Mouse (Mus musculus): ENCODE results near the gene Rab11b. TPM values are rescaled to one million over a fixed set of nuclear protein-coding genes. Genes with fewer than 3 reads are reported as not detected.

Rab11b gene
- polyA plus RNA-seq, 1 experiment from 2014 or later, result 117 TPM

GRCm38 (mm10) chr17:33714779-33715178 lies 45.6 kb downstream of the Rab11b start:
- 16% methylated on average over 1 of the region's 1 CpGs for WGBS (ENCODE audit: insufficient replicate concordance)
- Histone ChIP-seq H3K9ac (peak overlapping the region; percentile 96), H3K4me1 (replicated peaks) (peaks cover 82% of the 10 kb centered on the region), H3K4me2 (peak overlapping the region; percentile 71), H3K4me3 (replicated peaks) (peak overlapping the region; percentile 65), H3K9me3 (replicated peaks) (peaks cover 11% of the 10 kb centered on the region), H3K27me3 (no peaks in the 10 kb centered on the region), H3K27ac (peak overlapping the region; percentile 97), H3K36me3 (peaks cover 44% of the 10 kb centered on the region)
- peak; percentile 68 for DNase-seq
- ATAC-seq (ENCODE audit: low read depth), result peak; percentile 63

DNA sequence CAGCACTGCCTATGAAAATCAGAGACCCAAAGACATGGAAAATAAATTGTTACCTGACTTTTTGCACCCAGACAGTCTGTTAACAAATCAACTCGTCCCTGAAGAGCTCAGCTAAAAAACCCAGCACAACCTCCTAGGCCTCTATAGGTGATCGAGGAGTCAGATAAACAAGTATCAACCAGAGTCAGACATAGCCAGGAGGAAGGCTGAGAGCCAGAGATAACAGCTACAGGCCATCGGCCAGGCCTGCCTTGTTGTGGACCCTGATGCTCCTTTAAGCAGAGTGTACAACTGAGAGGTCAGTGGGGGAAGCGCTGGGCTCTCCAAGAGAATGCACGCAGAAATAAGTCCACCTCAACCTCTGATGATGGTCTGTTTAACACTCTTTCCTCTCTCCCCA lies 47.1 kb downstream of the Rab11b start:
- H3K4me2 ChIP-seq, result peak overlapping the region; percentile 71
- H3K4me3 ChIP-seq (replicated peaks), result peak overlapping the region; percentile 65
- peak overlapping the region; percentile 96 for H3K9ac ChIP-seq
- H3K9me3 ChIP-seq (replicated peaks), result peaks cover 11% of the 10 kb centered on the region
- peaks cover 83% of the 10 kb centered on the region for H3K4me1 ChIP-seq (replicated peaks)
- 17% methylated on average over 5 of the region's 5 CpGs for WGBS (ENCODE audit: insufficient replicate concordance)
- ATAC-seq (ENCODE audit: low read depth) (peak; percentile 92), DNase-seq (peak; percentile 86)
- H3K27ac ChIP-seq, result peak overlapping the region; percentile 97
- H3K36me3 ChIP-seq, result peaks cover 59% of the 10 kb centered on the region
- no peaks in the 10 kb centered on the region for H3K27me3 ChIP-seq

- Histone ChIP-seq H3K4me3 (replicated peaks) (peak overlapping the region; percentile 9; the same call in 1 of the 2 replicates), H3K27me3 (no peaks in the 10 kb centered on the region), H3K9ac (0 out of 2 replicates have a peak overlapping the region, but pooled peaks have one; percentile 16), H3K4me1 (replicated peaks) (peaks cover 55% of the 10 kb centered on the region), H3K4me2 (0 out of 2 replicates have a peak overlapping the region, but pooled peaks have one; percentile 4), H3K36me3 (peaks cover 75% of the 10 kb centered on the region), H3K9me3 (replicated peaks) (peaks cover 11% of the 10 kb centered on the region), H3K27ac (peak overlapping the region; percentile 72)
- 72% methylated on average over 3 of the region's 3 CpGs for WGBS (ENCODE audit: insufficient replicate concordance)
- no peak for ATAC-seq (ENCODE audit: low read depth)
- no peak for DNase-seq
These were observed 50.5 kb downstream of the Rab11b start for GRCm38 (mm10) chr17:33709834-33710233.

DNA sequence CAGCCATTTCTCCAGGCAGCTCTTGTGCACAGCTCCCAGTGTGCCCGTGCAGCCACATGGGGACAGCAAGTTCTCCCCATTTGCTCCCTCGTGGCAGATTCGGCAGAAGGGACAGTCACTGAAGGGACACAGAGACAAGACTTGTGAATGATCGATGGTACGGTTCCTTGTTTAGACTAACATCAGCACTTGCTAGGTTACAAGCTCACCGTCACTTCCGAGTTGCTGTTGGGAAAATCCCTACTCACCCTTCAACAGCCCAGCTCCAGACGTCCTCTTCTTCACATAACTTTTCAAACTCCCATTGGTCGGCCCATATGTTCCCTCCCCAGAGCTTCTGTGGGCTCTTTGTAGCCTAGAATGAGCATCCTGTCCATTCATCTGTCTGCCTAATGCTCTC lies 57.2 kb downstream of the Rab11b start:
- 91% methylated on average over 9 of the region's 9 CpGs for WGBS (ENCODE audit: insufficient replicate concordance)
- Histone ChIP-seq H3K27me3 (no peaks in the 10 kb centered on the region), H3K4me2 (no peak overlapping the region), H3K27ac (no peak overlapping the region), H3K4me3 (replicated peaks) (no peak overlapping the region), H3K4me1 (replicated peaks) (no peaks in the 10 kb centered on the region; the same call in 1 of the 2 replicates), H3K36me3 (peaks cover 97% of the 10 kb centered on the region), H3K9ac (no peak overlapping the region), H3K9me3 (replicated peaks) (no peaks in the 10 kb centered on the region)
- DNase-seq (no peak), ATAC-seq (ENCODE audit: low read depth) (no peak)

DNA sequence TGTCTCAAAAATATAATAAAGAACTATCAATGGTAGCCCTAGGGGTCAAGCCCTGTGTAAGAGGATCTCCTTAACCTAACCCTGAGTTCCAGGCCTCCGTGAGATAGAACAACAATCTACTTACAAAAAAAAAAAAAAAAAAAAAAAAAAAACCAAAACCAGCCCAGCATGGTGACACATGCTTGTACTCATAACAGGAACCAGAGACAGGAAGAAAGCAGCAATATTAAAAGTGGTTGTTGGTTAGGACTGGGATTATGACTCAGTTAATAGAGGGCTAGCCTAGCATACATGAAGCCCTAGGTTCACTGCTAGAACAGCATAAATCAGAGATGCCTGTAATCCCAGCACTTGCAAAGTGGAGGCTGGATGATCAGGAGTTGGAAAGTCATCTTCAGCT lies 58.2 kb downstream of the Rab11b start:
- WGBS (ENCODE audit: insufficient replicate concordance), result 75% methylated on average over 1 of the region's 1 CpGs
- no peaks in the 10 kb centered on the region; the same call in 1 of the 2 replicates for H3K4me1 ChIP-seq (replicated peaks)
- no peaks in the 10 kb centered on the region for H3K27me3 ChIP-seq
- DNase-seq (no peak), ATAC-seq (ENCODE audit: low read depth) (no peak)
- H3K9ac ChIP-seq, result no peak overlapping the region
- no peak overlapping the region for H3K27ac ChIP-seq
- H3K36me3 ChIP-seq, result peaks cover 97% of the 10 kb centered on the region
- H3K9me3 ChIP-seq (replicated peaks), result no peaks in the 10 kb centered on the region
- no peak overlapping the region for H3K4me3 ChIP-seq (replicated peaks)
- no peak overlapping the region for H3K4me2 ChIP-seq

DNA sequence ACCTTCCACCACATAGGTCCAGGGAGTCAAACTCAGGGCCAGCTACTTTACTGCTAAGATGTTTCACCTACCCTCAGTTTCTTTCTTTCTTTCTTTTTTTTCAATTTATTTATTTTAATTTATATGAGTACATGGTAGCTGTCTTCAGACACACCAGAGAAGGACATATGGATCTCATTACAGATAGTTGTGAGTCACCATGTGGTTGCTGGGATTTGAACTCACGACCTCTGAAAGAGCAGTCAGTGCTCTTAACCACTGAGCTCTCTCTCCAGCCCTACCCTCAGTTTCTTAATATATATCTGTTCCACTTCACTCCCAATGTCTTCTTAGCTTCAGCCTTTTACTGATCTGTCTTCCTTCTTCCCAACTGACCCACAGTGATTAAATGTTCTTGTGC lies 64.9 kb downstream of the Rab11b start:
- DNase-seq, result no peak
- Histone ChIP-seq H3K27ac (no peak overlapping the region), H3K27me3 (no peaks in the 10 kb centered on the region), H3K4me3 (replicated peaks) (no peak overlapping the region), H3K36me3 (peaks cover 100% of the 10 kb centered on the region), H3K4me2 (no peak overlapping the region), H3K9ac (no peak overlapping the region), H3K9me3 (replicated peaks) (no peaks in the 10 kb centered on the region), H3K4me1 (replicated peaks) (no peaks in the 10 kb centered on the region)
- WGBS (ENCODE audit: insufficient replicate concordance), result 87% methylated on average over 1 of the region's 1 CpGs
- no peak for ATAC-seq (ENCODE audit: low read depth)

Other genes starting within 250 kb of the Rab11b start
- gene Adamts10, start 236.3 kb downstream of the Rab11b start, polyA plus RNA-seq (2015; fragmentation: Nextera tagmentation; extraction: Ambion mirVana), result 5.5 and 6.6 TPM in 2 replicates
- gene Myo1f, start 204.8 kb downstream of the Rab11b start, polyA plus RNA-seq (2015; fragmentation: Nextera tagmentation; extraction: Ambion mirVana), result 6.3 and 6.5 TPM in 2 replicates
- 22.2 and 24.2 TPM in 2 replicates for gene Zfp414, start 131.4 kb downstream of the Rab11b start, polyA plus RNA-seq (2015; fragmentation: Nextera tagmentation; extraction: Ambion mirVana)
- gene Pram1, start 122.5 kb downstream of the Rab11b start, polyA plus RNA-seq (2015; fragmentation: Nextera tagmentation; extraction: Ambion mirVana), result 0.63 and 0.76 TPM in 2 replicates
- 160 and 237 TPM in 2 replicates for gene Hnrnpm, start 73.7 kb downstream of the Rab11b start, polyA plus RNA-seq (2015; fragmentation: Nextera tagmentation; extraction: Ambion mirVana)
- gene March2, start 41.9 kb downstream of the Rab11b start, polyA plus RNA-seq (2015; fragmentation: Nextera tagmentation; extraction: Ambion mirVana), result 214 and 231 TPM in 2 replicates
- 18.9 and 20.2 TPM in 2 replicates for gene Angptl4, start 21.3 kb upstream of the Rab11b start, polyA plus RNA-seq (2015; fragmentation: Nextera tagmentation; extraction: Ambion mirVana)
- gene Kank3, start 50.0 kb upstream of the Rab11b start, polyA plus RNA-seq (2015; fragmentation: Nextera tagmentation; extraction: Ambion mirVana), result 8.1 and 8.9 TPM in 2 replicates
- gene Rps28, start 64.0 kb upstream of the Rab11b start, polyA plus RNA-seq (2015; fragmentation: Nextera tagmentation; extraction: Ambion mirVana), result 614 and 696 TPM in 2 replicates
- gene Ndufa7, start 64.0 kb upstream of the Rab11b start, polyA plus RNA-seq (2015; fragmentation: Nextera tagmentation; extraction: Ambion mirVana), result 250 and 284 TPM in 2 replicates
- 19.9 and 22.0 TPM in 2 replicates for gene Cd320, start 82.6 kb upstream of the Rab11b start, polyA plus RNA-seq (2015; fragmentation: Nextera tagmentation; extraction: Ambion mirVana)
- gene Gm7029, start 113.3 kb upstream of the Rab11b start, polyA plus RNA-seq (2015; fragmentation: Nextera tagmentation; extraction: Ambion mirVana), result not detected in 2 replicates
- 6.9 and 7.6 TPM in 2 replicates for gene Kifc1, start 130.1 kb upstream of the Rab11b start, polyA plus RNA-seq (2015; fragmentation: Nextera tagmentation; extraction: Ambion mirVana)
- gene Platr17, start 144.6 kb upstream of the Rab11b start, polyA plus RNA-seq (2015; fragmentation: Nextera tagmentation; extraction: Ambion mirVana), result 0.60 and 0.91 TPM in 2 replicates
- gene Daxx, start 148.9 kb upstream of the Rab11b start, polyA plus RNA-seq (2015; fragmentation: Nextera tagmentation; extraction: Ambion mirVana), result 25.5 and 27.6 TPM in 2 replicates
- gene Tapbp, start 155.4 kb upstream of the Rab11b start, polyA plus RNA-seq (2015; fragmentation: Nextera tagmentation; extraction: Ambion mirVana), result 27.6 and 30.5 TPM in 2 replicates
- 10.1 and 10.7 TPM in 2 replicates for gene Zbtb22, start 155.4 kb upstream of the Rab11b start, polyA plus RNA-seq (2015; fragmentation: Nextera tagmentation; extraction: Ambion mirVana)
- gene Rgl2, start 169.0 kb upstream of the Rab11b start, polyA plus RNA-seq (2015; fragmentation: Nextera tagmentation; extraction: Ambion mirVana), result 7.1 and 7.4 TPM in 2 replicates
- 153 and 157 TPM in 2 replicates for gene Pfdn6, start 179.8 kb upstream of the Rab11b start, polyA plus RNA-seq (2015; fragmentation: Nextera tagmentation; extraction: Ambion mirVana)
- 30.1 and 34.9 TPM in 2 replicates for gene Wdr46, start 180.1 kb upstream of the Rab11b start, polyA plus RNA-seq (2015; fragmentation: Nextera tagmentation; extraction: Ambion mirVana)
- gene B3galt4, start 191.0 kb upstream of the Rab11b start, polyA plus RNA-seq (2015; fragmentation: Nextera tagmentation; extraction: Ambion mirVana), result 2.3 and 2.5 TPM in 2 replicates
- gene Vps52, start 195.3 kb upstream of the Rab11b start, polyA plus RNA-seq (2015; fragmentation: Nextera tagmentation; extraction: Ambion mirVana), result 27.7 and 30.1 TPM in 2 replicates
- 1,343 and 1,499 TPM in 2 replicates for gene Rps18, start 195.5 kb upstream of the Rab11b start, polyA plus RNA-seq (2015; fragmentation: Nextera tagmentation; extraction: Ambion mirVana)
- gene H2-K1, start 239.8 kb upstream of the Rab11b start, polyA plus RNA-seq (2015; fragmentation: Nextera tagmentation; extraction: Ambion mirVana), result 80.9 and 88.3 TPM in 2 replicates

Data from liver, embryonic 13.5 days (tissue).